Mouse (Mus musculus) large intestine, adult 2 months (tissue): Measurements from ENCODE around the gene Scml4. TPM values are rescaled to one million over a fixed set of nuclear protein-coding genes. Genes with fewer than 3 reads are reported as not detected.

Experiments used
- DNase-seq: peaks from one replicate; pipeline ENCODE4 v3.0.0-alpha.2; 2012; ENCODE audit warnings: low read depth, low spot score
- WGBS: fragments of 180-500 bp; shearing (Covaris S2); methylation state at CpG from one replicate; pipeline ENCODE4 v1.1.7; 2018; 5-methylcytosine and 5-hydroxymethylcytosine counted together
- polyA plus RNA-seq: library from polyadenylated mRNA; depleted of rRNA; stranded (reverse); fragments of >200 nt; gene quantifications from 2 replicates; pipeline ENCODE4 v1.2.3, GENCODE M21; 2012

Gene Scml4
- polyA plus RNA-seq, 1 experiment: 11.3 TPM

DNA sequence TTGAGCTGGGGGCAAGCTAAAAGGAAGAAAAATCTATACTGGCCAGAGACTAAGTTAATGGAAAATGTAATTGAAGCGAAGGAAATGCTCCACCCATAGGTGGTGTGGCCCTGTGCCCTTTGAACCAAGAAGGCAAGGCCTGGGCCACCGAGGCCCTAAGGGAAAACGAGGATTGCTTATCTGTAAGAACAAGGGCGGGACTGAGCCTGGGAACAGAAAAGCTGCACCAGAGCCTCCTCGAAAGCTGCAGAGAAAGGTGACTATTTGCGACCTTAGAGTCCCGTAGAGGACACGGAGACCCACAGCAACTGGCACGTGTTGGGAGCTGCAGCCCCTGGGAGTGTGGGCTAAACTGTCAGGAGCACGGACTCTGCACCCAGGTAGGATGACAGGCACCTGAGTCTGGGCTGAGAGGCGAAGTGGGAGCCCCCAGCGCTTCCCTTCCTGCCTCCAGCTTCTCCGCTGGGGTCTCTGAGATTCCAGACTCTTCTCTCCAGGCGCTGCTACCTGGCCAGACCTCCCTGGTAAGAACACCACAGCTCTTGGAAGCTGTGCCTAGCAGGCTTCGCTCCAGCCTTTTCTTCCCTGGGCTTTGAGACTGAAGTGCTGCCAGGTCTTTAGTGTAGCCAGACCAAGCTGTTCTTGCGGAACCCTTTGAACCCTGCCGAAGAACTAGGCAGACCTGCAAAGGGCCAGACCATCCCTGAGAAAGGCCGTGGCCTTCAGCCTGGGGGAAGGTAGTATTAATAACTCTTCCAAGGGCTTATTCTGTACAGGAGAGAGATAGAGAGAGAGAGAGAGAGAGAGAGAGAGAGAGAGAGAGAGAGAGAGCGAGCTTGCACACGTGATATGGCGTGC is 80.3 kb downstream of the Scml4 start:
- WGBS: 27% methylated on average over 21 of the region's 21 CpGs
- peak; percentile 74 for DNase-seq

DNA sequence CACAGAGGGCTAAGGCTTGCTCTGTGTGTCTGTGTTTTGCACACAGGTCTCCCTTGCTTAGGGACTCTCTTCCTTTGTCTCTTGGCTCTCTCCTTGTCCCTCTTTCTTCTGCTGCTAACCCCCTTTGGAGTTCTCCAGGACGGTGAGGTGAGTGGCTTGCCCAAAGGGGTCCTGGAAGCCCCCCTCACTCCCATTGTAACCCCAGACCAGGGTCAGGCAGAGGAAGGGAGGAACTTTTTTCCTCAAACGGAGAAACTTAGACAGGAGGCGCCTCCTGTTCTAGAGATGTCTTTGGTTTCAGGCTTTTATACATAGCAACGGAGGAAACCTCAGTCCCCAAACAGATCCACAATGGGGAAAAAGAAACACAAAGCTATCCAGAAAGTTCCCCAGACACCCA is 81.1 kb downstream of the Scml4 start:
- no peak for DNase-seq
- 15% methylated on average over 4 of the region's 4 CpGs for WGBS

DNA sequence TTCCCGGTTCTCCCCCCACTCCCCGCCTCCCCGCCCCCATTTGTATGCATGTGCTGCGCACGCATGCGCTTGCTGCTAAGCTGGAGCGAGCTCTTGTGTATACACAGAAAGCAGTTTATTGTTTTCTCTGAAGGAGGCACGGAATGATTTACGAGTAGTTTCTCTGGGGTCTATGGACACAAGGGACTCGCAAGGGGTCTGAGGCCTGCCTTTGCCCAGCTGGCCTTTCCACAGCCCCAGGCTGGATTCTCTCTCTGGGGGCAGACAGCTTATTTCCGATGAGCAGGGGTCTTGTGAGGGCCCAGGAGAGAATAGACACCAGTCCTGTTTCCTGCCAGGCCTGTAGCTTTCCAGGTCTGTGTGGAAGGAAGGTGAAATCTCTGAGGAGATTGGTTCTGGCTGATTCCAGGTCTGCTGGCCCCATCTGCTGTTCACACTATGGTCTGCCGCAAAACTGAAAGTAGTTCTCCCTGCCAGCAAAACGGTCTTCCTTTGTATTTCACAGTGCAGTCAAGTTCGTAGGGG is 81.6 kb downstream of the Scml4 start:
- peak; percentile 64 for DNase-seq
- WGBS: 10% methylated on average over 14 of the region's 14 CpGs

DNA sequence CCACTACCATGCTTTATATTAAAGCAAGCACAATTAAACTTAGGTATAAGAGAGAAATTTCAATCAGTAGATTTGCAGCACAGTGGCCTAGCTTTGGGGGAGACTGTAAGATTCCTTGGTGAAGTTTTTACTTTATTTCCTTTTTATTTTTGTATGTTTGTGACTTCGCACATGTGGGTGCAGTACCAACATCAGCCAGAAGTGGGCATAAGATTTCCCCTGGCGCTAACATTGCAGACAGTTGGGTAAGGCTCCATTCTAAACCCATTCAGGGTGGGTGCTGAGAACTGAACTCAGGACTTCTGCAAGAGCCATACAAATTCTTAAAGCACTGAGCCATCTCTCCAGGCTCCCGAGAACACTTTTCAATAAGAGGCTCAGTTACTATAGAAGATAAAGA is 82.1 kb downstream of the Scml4 start:
- DNase-seq: no peak
- 73% methylated on average over 3 of the region's 3 CpGs for WGBS

DNA sequence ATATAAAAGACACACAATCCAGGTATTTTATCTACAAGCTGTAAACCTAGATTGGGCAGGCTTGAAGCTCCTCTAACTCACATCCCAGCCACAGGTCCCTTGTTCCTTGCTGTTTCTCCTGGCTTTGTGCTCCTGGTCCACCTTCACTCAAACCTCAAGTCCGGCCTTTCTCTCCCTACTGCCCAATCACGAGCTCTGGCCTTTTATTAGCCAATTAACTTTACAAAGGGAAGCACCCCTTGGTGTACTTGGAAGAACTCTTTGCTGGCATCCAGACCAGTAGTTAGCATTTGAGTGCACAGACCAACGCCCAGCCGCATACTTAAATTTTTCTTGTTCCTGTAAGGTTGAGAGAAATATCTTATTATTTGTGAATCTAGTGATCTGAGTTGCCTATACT is 85.1 kb downstream of the Scml4 start:
- 31% methylated on average over 4 of the region's 4 CpGs for WGBS

DNA sequence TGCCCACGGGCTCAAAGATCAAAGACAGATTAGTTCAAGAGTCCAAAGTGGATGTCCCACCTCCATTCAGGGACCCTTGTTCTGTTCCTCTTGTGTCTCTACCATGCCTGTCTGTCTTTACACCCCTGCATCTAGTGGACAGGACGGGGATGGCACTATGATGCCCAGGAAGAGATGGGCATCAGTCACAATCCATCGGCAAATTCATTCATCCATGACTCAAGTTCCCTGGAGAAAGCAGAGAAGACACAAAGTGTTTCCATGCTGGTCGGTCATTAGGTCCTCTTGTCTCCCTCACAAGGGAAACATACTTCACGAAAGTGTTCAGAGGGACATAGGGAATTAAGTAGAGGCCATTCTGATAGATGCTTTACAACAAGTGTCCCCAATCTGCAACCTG is 87.2 kb downstream of the Scml4 start:
- WGBS: 88% methylated on average over 5 of the region's 5 CpGs
- DNase-seq: no peak

More for the DNA sequence above, 85.1 kb downstream of the Scml4 start:
- DNase-seq: no peak

DNA sequence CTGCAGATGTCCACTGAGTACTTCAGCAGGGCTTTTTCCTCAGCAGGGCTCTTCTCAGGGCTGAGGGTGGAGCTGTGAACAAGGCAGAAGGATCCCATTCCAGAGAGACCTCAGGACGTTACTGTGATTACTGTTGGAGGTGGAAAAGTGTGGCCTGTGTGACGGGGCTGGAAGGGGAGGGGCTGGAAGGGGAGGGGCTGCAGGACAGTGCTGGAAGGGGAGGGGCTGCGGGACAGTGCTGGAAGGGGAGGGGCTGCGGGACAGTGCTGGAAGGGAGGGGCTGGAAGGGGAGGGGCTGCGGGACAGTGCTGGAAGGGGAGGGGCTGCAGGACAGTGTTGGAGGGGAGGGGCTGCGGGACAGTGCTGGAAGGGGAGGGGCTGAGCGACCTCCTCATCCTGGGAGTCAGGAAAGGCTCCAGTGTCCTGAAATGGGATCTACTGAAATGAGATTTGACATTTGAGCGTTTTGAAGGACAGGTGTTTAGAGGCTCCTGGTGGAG is 90.1 kb downstream of the Scml4 start:
- WGBS: 11% methylated on average over 6 of the region's 8 CpGs
- no peak for DNase-seq

DNA sequence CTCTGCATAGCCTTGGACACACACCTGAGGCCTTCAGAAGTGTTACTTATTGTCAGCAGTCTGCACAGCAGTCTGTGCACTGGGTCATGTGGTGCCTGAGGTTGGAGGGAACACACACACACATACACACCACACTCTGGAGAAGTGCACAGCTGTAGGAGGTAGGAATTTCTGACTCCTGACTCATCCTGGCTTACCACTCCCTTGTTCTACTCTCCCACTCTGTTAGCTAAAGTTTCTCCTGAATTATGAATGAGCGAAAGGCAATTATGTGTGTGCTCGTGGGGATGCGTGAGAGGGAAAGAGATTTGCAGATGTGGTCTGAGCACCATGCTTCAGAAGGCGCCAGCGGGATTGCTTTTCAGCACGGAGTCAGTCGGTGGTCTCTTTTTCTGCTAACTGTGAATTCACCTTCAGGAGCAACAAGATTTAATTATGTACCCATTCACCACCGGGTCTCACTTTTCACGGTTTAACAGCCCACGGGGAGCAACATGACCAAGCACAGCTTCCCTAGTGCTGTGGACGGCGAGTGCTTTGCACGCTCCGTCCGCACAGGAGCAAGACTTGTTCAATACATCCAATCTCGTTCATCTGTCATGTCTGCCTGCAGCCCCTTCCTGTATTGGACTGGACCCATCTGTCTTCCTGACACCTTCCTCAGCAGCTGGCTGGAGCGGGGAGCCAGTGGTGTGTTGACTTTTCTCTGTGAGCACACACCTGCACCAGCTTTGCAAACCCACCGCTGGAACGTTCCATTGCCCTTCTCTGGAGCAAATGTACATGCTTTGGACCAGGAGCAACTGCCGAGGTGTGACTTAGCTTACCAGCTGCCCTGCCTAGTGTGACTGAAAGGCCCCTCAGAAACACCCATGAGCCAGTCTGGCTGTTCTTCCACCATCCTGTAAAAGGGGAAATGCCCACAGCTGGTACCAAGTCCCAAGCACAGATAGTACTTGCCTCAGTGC is 91.2 kb downstream of the Scml4 start:
- DNase-seq: no peak
- 74% methylated on average over 20 of the region's 20 CpGs for WGBS

DNA sequence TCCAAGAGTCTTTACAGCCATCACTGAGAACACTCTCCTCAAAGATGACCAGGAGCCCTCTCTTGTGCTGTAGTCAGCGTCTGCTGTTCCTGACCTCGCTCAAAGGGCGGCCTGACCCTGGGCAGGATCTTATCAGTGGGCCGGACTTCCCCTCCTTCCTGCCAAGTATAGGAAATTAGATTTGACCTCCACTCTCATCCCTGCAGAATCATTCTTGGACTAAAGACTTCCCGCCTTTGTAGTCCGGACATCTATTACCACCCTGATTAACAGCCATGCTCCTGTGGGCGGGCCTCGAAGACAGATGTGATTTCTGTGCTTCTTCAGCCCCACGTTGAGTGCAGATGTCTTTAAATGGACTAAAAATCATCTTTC is 91.9 kb downstream of the Scml4 start:
- 77% methylated on average over 9 of the region's 9 CpGs for WGBS
- no peak for DNase-seq

DNA sequence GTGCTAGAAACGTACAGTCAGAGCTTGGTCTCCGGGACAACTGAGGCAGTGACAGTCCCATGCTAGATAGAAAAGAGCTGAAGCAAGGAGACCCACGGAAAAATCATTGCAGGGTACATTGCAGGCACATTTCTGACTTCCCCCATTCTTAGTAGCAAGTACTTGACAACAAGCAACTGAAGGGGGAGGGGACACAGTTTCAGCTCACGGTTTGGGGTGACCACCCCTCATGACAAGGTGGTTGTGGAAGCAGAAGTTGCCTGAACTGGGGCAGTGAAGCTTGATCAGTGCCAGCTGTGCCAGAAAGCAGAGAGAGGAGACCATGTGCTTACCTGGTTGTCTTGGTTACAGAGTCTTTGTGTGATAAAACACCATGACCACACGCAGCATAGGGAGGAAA is 93.4 kb downstream of the Scml4 start:
- 74% methylated on average over 5 of the region's 5 CpGs for WGBS
- DNase-seq: no peak

DNA sequence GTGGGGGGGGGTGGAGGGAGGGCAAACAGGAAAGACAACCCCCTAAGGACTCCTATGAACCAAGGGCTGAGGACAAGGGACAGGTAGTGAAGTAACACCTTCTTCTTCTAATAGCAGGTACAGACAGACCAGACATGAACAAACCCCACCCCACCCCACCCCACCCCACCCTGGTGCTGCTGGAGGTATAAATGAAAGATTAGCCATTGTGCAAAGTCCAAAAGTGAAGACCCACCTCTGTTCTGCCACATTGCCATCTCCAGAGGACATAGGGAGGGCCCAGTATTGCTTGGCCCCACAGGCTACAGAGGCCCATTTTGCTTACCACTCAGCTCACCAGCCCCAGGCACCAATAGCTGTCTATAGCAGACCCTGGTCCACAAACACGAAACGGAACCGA is 95.0 kb downstream of the Scml4 start:
- 96% methylated on average over 3 of the region's 3 CpGs for WGBS
- DNase-seq: no peak

DNA sequence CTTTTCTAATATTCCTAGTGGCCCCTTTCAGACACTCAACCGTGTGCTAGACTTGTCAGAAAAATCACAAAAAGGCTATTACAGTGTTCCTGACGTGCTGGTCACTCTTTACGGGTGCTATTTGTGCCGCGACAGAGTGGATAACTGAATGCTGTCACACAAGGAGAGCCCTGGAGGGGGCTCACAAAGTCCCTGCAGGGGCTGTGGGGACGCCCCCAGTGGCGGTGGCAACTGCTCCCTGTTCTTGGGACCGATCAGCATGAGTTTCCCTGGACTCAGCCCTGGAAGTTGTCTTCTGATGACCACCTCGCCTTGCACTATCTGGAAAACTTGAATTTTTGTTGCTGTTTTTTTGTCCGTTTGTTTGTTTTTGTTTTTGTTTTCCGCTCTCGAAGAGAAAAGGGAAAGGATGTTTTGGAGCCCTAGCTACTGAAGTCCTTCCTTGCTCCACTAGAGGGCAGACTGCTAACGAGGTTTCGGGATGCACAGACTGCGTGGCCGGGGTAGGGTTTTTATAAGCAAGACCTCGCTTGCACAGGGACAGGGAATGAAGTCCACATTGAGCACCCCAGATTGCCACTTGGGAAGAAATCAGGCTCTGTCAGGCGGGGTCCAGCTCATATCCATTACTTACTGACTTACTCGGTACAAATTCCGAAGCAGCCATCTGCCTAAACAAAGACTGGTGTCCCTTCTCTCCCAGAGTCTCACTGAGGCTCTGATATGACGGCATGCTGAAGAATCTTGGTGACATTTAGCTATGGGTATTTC is 97.9 kb downstream of the Scml4 start:
- DNase-seq: no peak
- WGBS: 42% methylated on average over 21 of the region's 21 CpGs

DNA sequence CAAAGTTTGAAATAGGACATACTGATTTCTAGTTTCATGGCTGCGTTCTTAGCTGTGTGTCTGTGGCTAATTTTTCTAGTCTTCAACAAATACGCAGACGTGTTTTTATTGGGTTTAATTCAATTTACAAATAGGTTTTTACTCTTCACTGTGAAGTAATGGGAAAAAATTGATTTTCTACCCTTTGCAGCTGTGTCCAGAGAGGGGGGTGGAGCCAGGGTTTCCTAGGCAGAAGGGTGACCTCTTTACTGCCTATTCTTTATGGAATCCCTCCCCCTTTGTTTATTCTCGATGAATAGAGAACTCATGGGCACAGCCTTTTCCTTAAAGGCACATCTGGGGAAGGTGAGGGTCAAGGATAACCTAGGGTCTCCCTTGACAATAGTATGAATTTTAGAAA is 98.5 kb downstream of the Scml4 start:
- DNase-seq: no peak
- WGBS: 54% methylated on average over 4 of the region's 4 CpGs

DNA sequence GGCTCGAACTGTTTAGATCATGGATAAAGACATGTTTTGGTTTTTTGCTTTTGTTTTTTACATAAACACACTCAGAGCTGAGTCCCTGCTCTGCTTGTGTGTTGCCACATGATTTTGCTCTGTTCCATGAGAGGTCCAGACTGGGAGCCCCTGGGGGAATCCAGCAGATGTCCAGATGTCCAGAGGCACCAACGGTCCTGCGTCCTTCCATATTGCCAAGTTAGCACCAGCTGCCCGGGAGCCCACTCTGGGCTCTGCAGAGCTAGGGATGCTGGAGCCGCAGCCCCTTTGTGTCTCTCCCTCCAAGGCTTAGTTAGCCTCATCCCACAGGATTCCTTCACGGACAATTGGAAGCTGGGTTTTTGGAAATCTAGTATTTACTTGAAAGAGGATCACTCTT is 101.6 kb downstream of the Scml4 start:
- DNase-seq: no peak
- WGBS: 71% methylated on average over 6 of the region's 6 CpGs

DNA sequence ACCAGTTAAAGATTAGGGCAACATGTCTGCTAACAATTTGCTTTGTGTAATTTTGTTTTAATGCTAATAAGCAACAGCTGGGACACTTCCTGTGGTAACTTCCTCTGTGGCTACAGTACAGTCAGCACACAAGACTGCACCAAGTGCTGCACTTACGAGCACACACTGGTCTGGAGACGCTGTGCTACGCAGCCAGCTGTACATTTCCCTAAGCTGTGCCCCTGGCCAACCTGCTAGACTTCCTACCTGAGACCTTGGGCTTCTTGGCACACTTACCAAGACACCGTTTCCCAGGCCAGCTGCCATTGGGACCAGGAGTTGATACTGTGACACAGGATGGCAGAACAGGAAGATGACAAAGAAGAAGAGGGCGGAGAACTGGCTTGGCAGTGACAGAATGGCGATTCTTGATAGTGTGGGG is 102.0 kb downstream of the Scml4 start:
- 67% methylated on average over 6 of the region's 6 CpGs for WGBS

DNA sequence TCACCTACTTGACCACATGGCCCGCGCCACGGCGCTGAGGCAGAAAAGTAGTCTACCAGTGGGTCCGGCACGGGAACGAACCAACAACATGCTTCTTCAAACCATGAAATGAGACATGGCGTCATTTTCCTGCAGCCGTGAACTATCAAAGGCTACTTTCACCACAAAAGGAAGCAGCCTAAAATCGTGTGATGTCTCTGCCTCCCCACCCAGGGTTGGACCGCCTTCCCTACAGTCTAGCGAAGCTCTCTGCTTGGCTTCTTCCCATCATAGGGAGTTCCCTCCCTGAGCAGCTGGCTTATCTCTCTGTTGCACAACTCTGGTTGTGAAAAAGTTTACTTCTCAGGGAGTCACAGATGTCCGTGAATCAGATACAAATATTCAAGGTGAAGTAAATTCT is 102.5 kb downstream of the Scml4 start:
- no peak for DNase-seq
- 78% methylated on average over 13 of the region's 13 CpGs for WGBS

More for the DNA sequence above, 102.0 kb downstream of the Scml4 start:
- DNase-seq: no peak

DNA sequence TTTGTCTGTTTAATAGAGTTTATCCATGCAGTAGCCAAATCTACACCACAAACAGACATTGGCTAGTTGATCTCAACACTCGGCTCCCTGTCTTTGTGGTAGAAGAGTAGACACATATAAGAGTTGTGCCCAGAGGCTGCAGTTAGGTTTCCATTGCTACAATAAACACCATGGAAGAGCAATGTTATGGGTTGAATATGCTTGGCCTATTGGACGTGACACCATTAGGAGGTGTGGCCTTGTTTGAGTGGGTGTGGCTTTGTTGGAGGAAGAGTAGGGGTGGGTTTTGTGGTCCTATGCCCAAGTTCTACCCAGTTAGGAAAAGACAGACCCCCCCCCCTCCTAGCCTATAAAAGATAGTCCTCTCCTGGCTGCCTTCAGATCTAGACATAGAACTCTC is 102.9 kb downstream of the Scml4 start:
- DNase-seq: no peak
- whole genome bisulfite sequencing: 86% methylated on average over 2 of the region's 2 CpGs

DNA sequence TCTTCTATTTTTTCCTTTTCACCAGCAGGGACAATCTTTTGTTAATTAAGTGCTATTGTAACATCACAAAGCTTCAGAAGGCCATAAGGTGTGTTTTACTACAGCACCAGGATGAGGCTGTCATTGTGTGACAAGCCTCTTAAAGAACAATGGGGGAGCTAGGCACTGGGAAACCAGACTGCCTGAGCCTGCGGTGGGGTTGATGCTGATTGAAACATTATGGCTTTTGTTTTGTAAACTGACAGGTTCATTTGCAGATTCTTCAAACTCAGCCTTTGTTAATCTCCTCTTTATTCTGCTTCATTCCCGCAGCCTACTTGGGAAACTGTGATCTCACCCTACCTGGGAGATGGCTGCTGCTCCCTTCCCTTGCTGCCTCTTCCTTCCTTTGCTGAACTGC is 108.2 kb downstream of the Scml4 start:
- DNase-seq: no peak
- WGBS: 41% methylated on average over 2 of the region's 2 CpGs

DNA sequence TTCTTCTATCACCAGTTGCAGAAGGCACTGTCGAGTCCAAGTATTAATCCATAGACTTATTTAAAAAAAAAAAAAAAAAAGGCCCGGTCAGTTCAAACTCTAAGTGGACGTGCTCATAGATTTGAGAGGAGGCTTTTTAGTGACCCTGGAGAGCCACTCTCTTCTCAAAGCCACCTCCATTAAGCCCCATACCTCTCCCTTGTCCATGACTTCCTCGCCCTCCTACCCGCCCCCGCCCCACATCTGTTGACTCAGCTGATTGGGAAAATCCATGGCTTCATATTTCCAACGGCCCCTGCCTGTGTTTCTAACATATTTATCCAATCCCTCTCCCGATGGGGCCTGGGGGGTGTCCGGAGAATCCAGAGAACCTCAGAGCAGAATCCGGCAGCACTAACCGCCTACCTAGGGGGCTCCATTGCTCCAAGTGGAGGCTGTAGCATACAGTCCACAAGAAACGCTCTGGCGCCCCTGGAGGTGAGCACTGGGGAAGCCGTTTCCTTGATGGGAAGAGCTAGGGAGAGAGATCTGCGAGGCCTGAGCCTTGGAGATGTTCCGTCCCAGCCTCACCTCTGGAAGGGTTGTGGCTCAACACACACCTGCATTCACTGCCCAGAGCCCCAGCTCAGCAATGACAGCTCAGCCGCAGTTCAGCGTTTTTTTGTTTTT is 112.5 kb downstream of the Scml4 start:
- WGBS: 24% methylated on average over 18 of the region's 18 CpGs
- DNase-seq: peak; percentile 52
